Mouse (Mus musculus) liver, embryonic 11.5 days (tissue): ENCODE data around the gene Plaur. TPM values are rescaled to one million over a fixed set of nuclear protein-coding genes. Genes with fewer than 3 reads are reported as not detected.
A peak's percentile ranks its signal among the peaks of the same experiment; 100 is the strongest.

Source experiments
- ATAC-seq: fragments of 200-750 bp; cut with Nextera tagmentation; replicated peaks from 2 replicates; pipeline ENCODE4 v1.8.0; 2017; ENCODE audit warnings: moderate number of reproducible peaks, mild to moderate bottlenecking, moderate TSS enrichment, moderate library complexity; ENCODE audit not compliant: low FRiP score
- DNase-seq: peaks from one replicate; pipeline ENCODE4 v3.0.0-alpha.2; 2017; ENCODE audit warnings: low spot score
- H3K27ac ChIP-seq: fragments of 300-500 bp; sonication (generic); 2 replicates; pipeline ENCODE4 v1.5.1; 2014; ENCODE audit warnings: mild to moderate bottlenecking, low read depth, low read length, control low read depth
- H3K27me3 ChIP-seq: fragments of 300-500 bp; sonication (generic); replicated peaks from 2 replicates; pipeline ENCODE4 v1.6.1; 2014; ENCODE audit warnings: low read length, mixed read lengths; ENCODE audit not compliant: control insufficient read depth, insufficient read depth
- H3K36me3 ChIP-seq: fragments of 300-500 bp; sonication (generic); 2 replicates; pipeline ENCODE4 v1.6.1; 2014; ENCODE audit warnings: mild to moderate bottlenecking, low read length, moderate library complexity, mixed read lengths; ENCODE audit not compliant: control insufficient read depth, insufficient read depth
- H3K4me1 ChIP-seq: fragments of 300-500 bp; sonication (generic); replicated peaks from 2 replicates; pipeline ENCODE4 v1.6.1; 2014; ENCODE audit warnings: low read length, mixed read lengths; ENCODE audit not compliant: control insufficient read depth, insufficient read depth
- H3K4me2 ChIP-seq: fragments of 300-500 bp; sonication (generic); 2 replicates; pipeline ENCODE4 v1.6.1; 2014; ENCODE audit warnings: mild to moderate bottlenecking, control low read depth, moderate library complexity
- H3K4me3 ChIP-seq: fragments of 300-500 bp; sonication (generic); 2 replicates; pipeline ENCODE4 v1.5.1; 2014; ENCODE audit warnings: low read depth, low read length, control low read depth
- H3K9ac ChIP-seq: fragments of 300-500 bp; sonication (generic); 2 replicates; pipeline ENCODE4 v1.6.1; 2014; ENCODE audit warnings: low read depth, low read length, control low read depth
- H3K9me3 ChIP-seq: fragments of 300-500 bp; sonication (generic); 2 replicates; pipeline ENCODE4 v1.6.1; 2016; ENCODE audit warnings: low read length, inconsistent platforms, mixed read lengths; ENCODE audit not compliant: control insufficient read depth
- WGBS: fragments of 180-500 bp; shearing (Covaris S2); extraction: QIAGEN DNeasy Blood & Tissue Kit; methylation state at CpG from one replicate; pipeline ENCODE4 v1.1.7; 2014; 5-methylcytosine and 5-hydroxymethylcytosine counted together
- polyA plus RNA-seq: library from polyadenylated mRNA; unstranded; fragments of >200 nt; fragmentation: Nextera tagmentation; extraction: Ambion mirVana; gene quantifications from 2 replicates; pipeline ENCODE4 v1.2.1, GENCODE M21; 2014

Gene Plaur
- polyA plus RNA-seq = 5.6 and 5.7 TPM in 2 replicates

- H3K36me3 ChIP-seq = no peaks in the 10 kb centered on the region
- H3K27me3 ChIP-seq = peaks cover 2% of the 10 kb centered on the region
- peaks cover 10% of the 10 kb centered on the region for H3K4me1 ChIP-seq
- peak within 1 kb of the TSS; percentile 42 for H3K9ac ChIP-seq
- peak within 1 kb of the TSS; percentile 41; the same call in 1 of the 2 replicates for H3K27ac ChIP-seq
- H3K9me3 ChIP-seq = no peaks in the 10 kb centered on the region
- peak within 1 kb of the TSS; percentile 46 for H3K4me3 ChIP-seq
- H3K4me2 ChIP-seq = peak within 1 kb of the TSS; percentile 68
- peak; percentile 63 for ATAC-seq
- DNase-seq = peak; percentile 56
- WGBS = 2% methylated on average over 27 of the region's 27 CpGs
Measured at GRCm38 (mm10) chr7:24462388-24463319, at the start of gene Plaur. TSS of gene Plaur (plus strand) at chr7:24462484.

DNA sequence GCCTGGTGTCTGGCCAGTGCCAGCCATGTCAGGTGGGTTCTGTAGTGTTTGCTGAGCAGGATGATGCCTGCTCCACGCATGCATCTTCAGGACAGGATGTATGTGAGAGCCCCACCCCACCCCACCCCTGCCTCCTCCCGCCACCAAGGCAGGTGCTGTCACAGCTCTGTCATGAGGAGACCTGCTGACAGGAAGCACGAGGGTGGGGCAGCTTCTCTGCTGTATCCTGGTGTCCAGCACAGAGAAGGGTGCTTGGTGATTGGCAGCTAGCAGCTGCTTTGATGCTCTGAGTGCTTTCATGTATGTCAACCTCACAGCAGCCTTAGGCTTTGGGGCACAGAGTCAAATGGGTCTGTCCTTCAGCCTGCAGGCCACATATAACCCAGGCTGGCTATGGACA, 48.7 kb upstream of the Plaur start:
- no peaks in the 10 kb centered on the region for H3K4me1 ChIP-seq
- ATAC-seq = 0 out of 2 replicates have a peak, but pooled peaks have one; percentile 16
- H3K4me2 ChIP-seq = no peak overlapping the region
- DNase-seq = no peak
- no peaks in the 10 kb centered on the region for H3K27me3 ChIP-seq
- no peak overlapping the region for H3K27ac ChIP-seq
- no peak overlapping the region for H3K9ac ChIP-seq
- peaks cover 6% of the 10 kb centered on the region; the same call in 1 of the 2 replicates for H3K36me3 ChIP-seq
- H3K4me3 ChIP-seq = no peak overlapping the region
- WGBS = 69% methylated on average over 3 of the region's 3 CpGs
- no peaks in the 10 kb centered on the region for H3K9me3 ChIP-seq

- DNase-seq (no peak), ATAC-seq (no peak)
- H3K27ac ChIP-seq = no peak overlapping the region
- H3K36me3 ChIP-seq = peaks cover 5% of the 10 kb centered on the region; the same call in 1 of the 2 replicates
- 76% methylated on average over 7 of the region's 7 CpGs for WGBS
- H3K9me3 ChIP-seq = no peaks in the 10 kb centered on the region
- H3K27me3 ChIP-seq = no peaks in the 10 kb centered on the region
- H3K4me3 ChIP-seq = no peak overlapping the region
- H3K4me1 ChIP-seq = no peaks in the 10 kb centered on the region
- no peak overlapping the region for H3K4me2 ChIP-seq
- no peak overlapping the region for H3K9ac ChIP-seq
Measured at GRCm38 (mm10) chr7:24415261-24415660, 47.0 kb upstream of the Plaur start.

DNA sequence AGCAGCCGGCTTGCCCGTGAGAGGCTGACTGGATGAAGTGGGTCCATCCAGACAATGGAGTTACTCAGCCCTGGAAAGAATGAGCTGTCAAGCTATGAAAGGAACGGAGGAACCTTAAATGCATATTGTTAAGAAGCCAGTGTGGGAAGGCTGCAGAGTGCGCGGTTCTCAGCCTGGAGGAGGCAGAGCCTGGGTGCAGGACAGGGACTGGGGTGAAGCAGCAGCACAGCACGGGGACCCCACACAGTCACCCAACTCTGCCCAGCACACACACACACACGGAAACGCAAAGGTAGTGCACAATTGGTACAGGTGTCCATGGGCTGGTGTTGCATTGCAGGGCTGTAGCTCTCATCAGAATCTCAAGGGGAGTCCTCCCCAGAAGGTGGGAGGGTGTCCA, 42.7 kb upstream of the Plaur start:
- Histone ChIP-seq H3K4me3 (no peak overlapping the region), H3K27me3 (no peaks in the 10 kb centered on the region), H3K4me2 (no peak overlapping the region), H3K4me1 (no peaks in the 10 kb centered on the region), H3K9me3 (no peaks in the 10 kb centered on the region), H3K36me3 (no peaks in the 10 kb centered on the region; the same call in none of the 2 replicates), H3K27ac (no peak overlapping the region), H3K9ac (no peak overlapping the region)
- no peak for DNase-seq
- ATAC-seq = no peak
- 94% methylated on average over 8 of the region's 8 CpGs for WGBS

DNA sequence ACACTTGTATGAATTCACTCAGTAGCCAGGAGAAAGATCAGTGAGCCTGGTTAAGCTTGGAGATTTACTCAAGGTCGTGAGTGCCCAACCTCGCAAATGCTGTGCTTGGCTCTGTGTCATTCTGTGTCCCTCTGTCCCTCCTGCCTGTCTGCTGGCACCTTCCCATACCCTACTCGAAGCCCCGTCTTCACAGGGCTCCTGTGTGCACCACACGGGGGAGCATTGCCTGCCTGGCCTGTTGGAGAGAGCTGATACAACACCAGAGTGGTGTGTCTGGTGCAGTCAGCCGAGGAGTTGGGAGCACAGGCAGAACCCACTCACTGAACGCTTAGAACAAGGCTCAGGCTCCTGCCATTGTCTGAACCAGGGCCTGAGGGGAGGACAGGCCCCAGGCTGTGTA, 40.6 kb upstream of the Plaur start:
- Histone ChIP-seq H3K9ac (no peak overlapping the region), H3K36me3 (no peaks in the 10 kb centered on the region; the same call in none of the 2 replicates), H3K4me3 (no peak overlapping the region), H3K4me2 (no peak overlapping the region), H3K27ac (no peak overlapping the region), H3K27me3 (no peaks in the 10 kb centered on the region), H3K9me3 (no peaks in the 10 kb centered on the region), H3K4me1 (no peaks in the 10 kb centered on the region)
- no peak for DNase-seq
- no peak for ATAC-seq
- WGBS = 83% methylated on average over 7 of the region's 7 CpGs

GRCm38 (mm10) chr7:24422251-24422650, 40.0 kb upstream of the Plaur start:
- Histone ChIP-seq H3K27me3 (no peaks in the 10 kb centered on the region), H3K4me1 (no peaks in the 10 kb centered on the region), H3K27ac (no peak overlapping the region), H3K4me2 (no peak overlapping the region), H3K4me3 (no peak overlapping the region), H3K9me3 (no peaks in the 10 kb centered on the region), H3K9ac (no peak overlapping the region), H3K36me3 (no peaks in the 10 kb centered on the region; the same call in none of the 2 replicates)
- DNase-seq (no peak), ATAC-seq (no peak)
- WGBS = 85% methylated on average over 8 of the region's 8 CpGs

DNA sequence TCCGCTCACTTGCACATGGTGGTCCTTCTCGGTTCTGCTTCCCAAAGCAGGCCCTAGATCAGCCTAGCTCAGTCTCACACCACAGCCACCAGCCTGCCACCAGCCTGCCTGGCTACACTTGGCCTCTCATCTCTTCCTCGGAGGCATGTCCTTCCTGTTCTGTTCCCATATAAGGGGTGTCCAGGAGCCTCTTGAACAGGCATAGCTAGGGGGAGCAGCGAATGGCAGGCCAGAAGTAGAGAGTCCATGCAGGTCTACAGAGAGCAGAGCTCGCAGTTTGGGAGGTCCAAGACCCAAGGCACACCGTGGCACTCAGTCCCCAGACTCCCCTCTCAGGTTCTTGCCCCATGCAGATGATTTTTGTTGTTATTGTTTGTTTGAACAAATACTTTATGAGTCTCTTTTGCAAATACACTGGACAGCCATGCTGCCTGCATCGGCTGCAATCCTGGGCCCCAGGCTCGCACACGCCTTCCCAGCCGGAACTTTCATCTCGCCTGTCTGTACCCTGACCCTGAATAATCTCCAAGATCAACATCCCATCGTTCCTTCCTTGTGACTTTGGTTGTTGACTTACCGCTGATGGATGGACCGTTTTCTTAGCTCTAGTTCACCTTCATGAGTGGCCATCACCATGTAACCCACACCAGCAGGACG, 39.0 kb upstream of the Plaur start:
- H3K27ac ChIP-seq = no peak overlapping the region
- H3K4me1 ChIP-seq = no peaks in the 10 kb centered on the region
- H3K4me2 ChIP-seq = no peak overlapping the region
- no peaks in the 10 kb centered on the region for H3K27me3 ChIP-seq
- H3K9ac ChIP-seq = no peak overlapping the region
- no peaks in the 10 kb centered on the region for H3K9me3 ChIP-seq
- no peak overlapping the region for H3K4me3 ChIP-seq
- H3K36me3 ChIP-seq = no peaks in the 10 kb centered on the region; the same call in none of the 2 replicates
- 88% methylated on average over 15 of the region's 15 CpGs for WGBS
- no peak for ATAC-seq
- DNase-seq = no peak

DNA sequence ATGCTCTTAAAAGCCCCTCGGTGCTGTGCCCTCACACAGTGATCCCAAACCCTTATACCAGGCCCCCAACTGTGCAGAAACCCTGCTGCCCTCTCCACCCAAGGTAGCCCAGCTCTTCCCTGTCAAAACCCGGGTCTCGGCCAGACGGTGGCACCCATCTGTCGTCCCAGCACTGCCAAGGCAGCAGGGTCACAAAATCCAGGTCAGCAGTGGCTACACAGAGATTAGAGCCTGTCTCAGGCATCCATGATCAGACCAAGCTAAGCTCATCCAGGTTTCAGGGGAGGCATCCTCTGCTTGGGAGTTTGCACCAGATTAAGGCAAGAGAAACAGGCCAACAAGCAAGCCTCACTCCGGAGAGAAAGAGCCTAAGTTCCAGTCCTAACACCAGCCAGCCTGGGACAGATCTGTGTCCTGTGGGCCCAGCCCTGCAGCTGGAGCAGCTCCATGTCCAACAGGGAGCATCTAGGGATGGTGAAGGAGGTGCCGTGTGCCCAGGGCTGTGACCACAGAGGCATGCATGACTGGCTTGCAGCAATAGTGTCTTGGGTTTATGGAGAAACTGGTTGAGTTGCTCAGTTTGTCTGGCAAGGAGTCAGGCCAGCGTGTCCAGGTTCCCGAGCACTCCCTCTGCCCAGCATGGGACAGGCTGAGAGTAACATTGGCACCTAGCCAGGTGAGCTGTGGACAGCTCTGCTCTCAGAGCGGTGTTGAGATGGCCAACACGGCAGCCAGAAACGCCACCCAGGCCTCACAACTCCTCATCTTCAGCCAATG, 38.1 kb upstream of the Plaur start:
- Histone ChIP-seq H3K27me3 (no peaks in the 10 kb centered on the region), H3K4me1 (no peaks in the 10 kb centered on the region), H3K9ac (no peak overlapping the region), H3K9me3 (no peaks in the 10 kb centered on the region), H3K4me2 (no peak overlapping the region), H3K27ac (no peak overlapping the region), H3K4me3 (no peak overlapping the region), H3K36me3 (no peaks in the 10 kb centered on the region; the same call in none of the 2 replicates)
- ATAC-seq = no peak
- DNase-seq = no peak
- 85% methylated on average over 12 of the region's 12 CpGs for WGBS
